Mouse (Mus musculus): Measurements from ENCODE around the gene Olfr485. TPM values are rescaled to one million over a fixed set of nuclear protein-coding genes. Genes with fewer than 3 reads are reported as not detected.

The Olfr485 gene
- polyA plus RNA-seq, 1 experiment from 2014 or later, result not detected

DNA sequence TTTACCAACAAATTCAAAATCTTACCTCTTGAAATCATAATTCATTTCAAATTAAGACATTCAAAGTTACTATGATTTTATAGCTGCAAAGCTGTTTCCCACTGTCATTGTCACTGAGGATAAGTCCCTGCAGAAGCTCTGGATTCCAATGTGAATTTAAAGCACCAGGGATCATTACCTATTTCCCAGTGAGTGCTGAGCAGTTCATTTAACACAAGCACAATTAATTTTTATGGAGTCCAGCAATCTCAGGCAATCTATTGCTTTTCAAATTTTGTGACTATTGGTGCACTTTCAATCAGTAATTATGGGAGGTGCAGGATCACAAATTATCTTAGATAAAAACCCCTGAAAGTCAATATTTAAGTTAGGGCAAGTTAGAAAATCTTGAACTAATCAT lies 32.3 kb downstream of the Olfr485 start, which contains the start of gene Olfr484:
Olfr484 (minus strand) TSS at position 101 of the 400 bp plus-strand sequence.
- ATAC-seq (ENCODE audit: insufficient number of reproducible peaks, insufficient read depth, low FRiP score, low read depth), result no peak
- H3K9ac ChIP-seq (ENCODE audit: low read length), result no peak within 1 kb of the TSS
- no peak within 1 kb of the TSS for H3K27ac ChIP-seq (replicated peaks in 1 of 2; ENCODE audit: control insufficient read depth in 1 of 2, insufficient read depth in 1 of 2, low read depth in 2 of 2, low read length in 2 of 2)

DNA sequence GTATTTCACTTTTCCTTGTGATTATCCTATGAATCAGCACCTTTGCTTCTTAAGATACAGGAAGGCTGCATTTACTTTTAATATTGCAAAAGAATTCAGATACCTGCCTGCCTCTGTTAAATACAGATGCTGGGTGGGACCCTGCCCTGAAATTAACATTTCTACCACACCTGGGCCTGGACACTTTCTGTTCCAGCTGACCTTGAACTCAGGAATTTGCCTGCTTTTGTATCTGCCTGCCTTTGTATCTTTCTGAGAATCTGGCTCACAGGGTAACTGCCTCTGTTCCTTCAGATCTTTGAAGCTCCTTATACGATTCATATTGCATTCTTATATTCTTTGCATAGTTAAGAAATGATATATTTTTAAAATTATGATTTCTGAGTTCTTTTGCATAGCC lies 38.3 kb downstream of the Olfr485 start:
- Histone ChIP-seq H3K4me2 (ENCODE audit: low read length) (no peak overlapping the region), H3K4me1 (ENCODE audit: control insufficient read depth in 2 of 2, insufficient read depth in 2 of 2, low read length in 2 of 2) (no peaks in the 10 kb centered on the region), H3K27ac (replicated peaks in 1 of 2; ENCODE audit: control insufficient read depth in 1 of 2, insufficient read depth in 1 of 2, low read depth in 2 of 2, low read length in 2 of 2) (no peak overlapping the region), H3K9ac (ENCODE audit: low read length) (no peak overlapping the region), H3K27me3 (ENCODE audit: control insufficient read depth, insufficient read depth, low read length) (no peaks in the 10 kb centered on the region), H3K36me3 (ENCODE audit: control insufficient read depth, insufficient read depth, low read length) (no peaks in the 10 kb centered on the region), H3K4me3 (ENCODE audit: control insufficient read depth in 1 of 2, insufficient read depth in 1 of 2, low read depth in 1 of 2, low read length in 2 of 2) (no peak overlapping the region), H3K9me3 (ENCODE audit: control insufficient read depth, low read length) (no peaks in the 10 kb centered on the region)
- WGBS, result 43% methylated on average over 1 of the region's 1 CpGs
- no peak for ATAC-seq (ENCODE audit: insufficient number of reproducible peaks, insufficient read depth, low FRiP score, low read depth)

More for the DNA sequence above, 32.3 kb downstream of the Olfr485 start, which contains the start of gene Olfr484:
- Histone ChIP-seq H3K27me3 (ENCODE audit: control insufficient read depth, insufficient read depth, low read length) (no peaks in the 10 kb centered on the region), H3K4me3 (ENCODE audit: control insufficient read depth in 1 of 2, insufficient read depth in 1 of 2, low read depth in 1 of 2, low read length in 2 of 2) (no peak within 1 kb of the TSS), H3K9me3 (ENCODE audit: control insufficient read depth, low read length) (no peaks in the 10 kb centered on the region), H3K36me3 (ENCODE audit: control insufficient read depth, insufficient read depth, low read length) (no peaks in the 10 kb centered on the region), H3K4me1 (ENCODE audit: control insufficient read depth in 2 of 2, insufficient read depth in 2 of 2, low read length in 2 of 2) (no peaks in the 10 kb centered on the region), H3K4me2 (ENCODE audit: low read length) (no peak within 1 kb of the TSS)

DNA sequence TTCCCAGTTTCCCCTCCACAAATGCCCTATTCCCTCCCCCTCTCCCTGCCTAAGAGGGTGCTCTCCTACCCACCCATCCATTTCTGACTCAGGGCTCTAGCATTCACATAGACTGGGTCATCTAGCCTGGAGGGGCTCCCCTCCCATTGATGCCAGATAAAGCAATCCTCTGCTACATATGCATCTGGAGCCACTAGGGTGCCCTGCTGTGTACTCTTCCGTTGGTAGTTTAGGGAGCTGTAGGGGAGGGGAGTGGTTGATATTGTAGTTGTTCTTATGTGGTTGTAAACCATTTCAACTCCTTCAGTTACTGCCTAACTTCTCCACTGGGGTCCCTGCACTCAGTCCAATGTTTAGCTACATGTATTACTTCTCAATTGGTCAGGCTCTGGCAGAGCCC lies 39.0 kb downstream of the Olfr485 start:
- H3K4me3 ChIP-seq (ENCODE audit: control insufficient read depth in 1 of 2, insufficient read depth in 1 of 2, low read depth in 1 of 2, low read length in 2 of 2), result no peak overlapping the region
- WGBS, result 20% methylated on average over 1 of the region's 1 CpGs

More for the DNA sequence above, 39.0 kb downstream of the Olfr485 start:
- Histone ChIP-seq H3K9ac (ENCODE audit: low read length) (no peak overlapping the region), H3K36me3 (ENCODE audit: control insufficient read depth, insufficient read depth, low read length) (no peaks in the 10 kb centered on the region), H3K9me3 (ENCODE audit: control insufficient read depth, low read length) (no peaks in the 10 kb centered on the region), H3K4me2 (ENCODE audit: low read length) (no peak overlapping the region), H3K27ac (replicated peaks in 1 of 2; ENCODE audit: control insufficient read depth in 1 of 2, insufficient read depth in 1 of 2, low read depth in 2 of 2, low read length in 2 of 2) (no peak overlapping the region), H3K4me1 (ENCODE audit: control insufficient read depth in 2 of 2, insufficient read depth in 2 of 2, low read length in 2 of 2) (no peaks in the 10 kb centered on the region), H3K27me3 (ENCODE audit: control insufficient read depth, insufficient read depth, low read length) (no peaks in the 10 kb centered on the region)
- no peak for ATAC-seq (ENCODE audit: insufficient number of reproducible peaks, insufficient read depth, low FRiP score, low read depth)

Other genes starting within 250 kb of the Olfr485 start
- gene Olfr473, start 229.4 kb downstream of the Olfr485 start, polyA plus RNA-seq (2014; fragmentation: Nextera tagmentation; extraction: Ambion mirVana), result not detected in 2 replicates
- gene Olfr474, start 205.2 kb downstream of the Olfr485 start, polyA plus RNA-seq (2014; fragmentation: Nextera tagmentation; extraction: Ambion mirVana), result not detected in 2 replicates
- not detected in 2 replicates for gene Olfr476, start 195.1 kb downstream of the Olfr485 start, polyA plus RNA-seq (2014; fragmentation: Nextera tagmentation; extraction: Ambion mirVana)
- not detected in 2 replicates for gene Olfr477, start 173.2 kb downstream of the Olfr485 start, polyA plus RNA-seq (2014; fragmentation: Nextera tagmentation; extraction: Ambion mirVana)
- gene Olfr478, start 125.9 kb downstream of the Olfr485 start, polyA plus RNA-seq (2014; fragmentation: Nextera tagmentation; extraction: Ambion mirVana), result not detected in 2 replicates
- not detected in 2 replicates for gene Olfr479, start 109.2 kb downstream of the Olfr485 start, polyA plus RNA-seq (2014; fragmentation: Nextera tagmentation; extraction: Ambion mirVana)
- not detected in 2 replicates for gene Olfr480, start 92.5 kb downstream of the Olfr485 start, polyA plus RNA-seq (2014; fragmentation: Nextera tagmentation; extraction: Ambion mirVana)
- not detected in 2 replicates for gene Olfr481, start 80.0 kb downstream of the Olfr485 start, polyA plus RNA-seq (2014; fragmentation: Nextera tagmentation; extraction: Ambion mirVana)
- 0.09 TPM in 1 of 2 replicates, not detected in the other for gene Olfr482, start 62.3 kb downstream of the Olfr485 start, polyA plus RNA-seq (2014; fragmentation: Nextera tagmentation; extraction: Ambion mirVana)
- gene Olfr483, start 59.0 kb downstream of the Olfr485 start, polyA plus RNA-seq (2014; fragmentation: Nextera tagmentation; extraction: Ambion mirVana), result not detected in 2 replicates
- gene Olfr484, start 32.4 kb downstream of the Olfr485 start, polyA plus RNA-seq (2014; fragmentation: Nextera tagmentation; extraction: Ambion mirVana), result not detected in 2 replicates
- gene Olfr486, start 12.9 kb upstream of the Olfr485 start, polyA plus RNA-seq (2014; fragmentation: Nextera tagmentation; extraction: Ambion mirVana), result not detected in 2 replicates
- gene Olfr487, start 54.8 kb upstream of the Olfr485 start, polyA plus RNA-seq (2014; fragmentation: Nextera tagmentation; extraction: Ambion mirVana), result not detected in 2 replicates
- gene Olfr488, start 98.5 kb upstream of the Olfr485 start, polyA plus RNA-seq (2014; fragmentation: Nextera tagmentation; extraction: Ambion mirVana), result not detected in 2 replicates
- gene Olfr490, start 129.1 kb upstream of the Olfr485 start, polyA plus RNA-seq (2014; fragmentation: Nextera tagmentation; extraction: Ambion mirVana), result not detected in 2 replicates
- not detected in 2 replicates for gene Olfr491, start 153.6 kb upstream of the Olfr485 start, polyA plus RNA-seq (2014; fragmentation: Nextera tagmentation; extraction: Ambion mirVana)
- gene Olfr492, start 163.8 kb upstream of the Olfr485 start, polyA plus RNA-seq (2014; fragmentation: Nextera tagmentation; extraction: Ambion mirVana), result not detected in 2 replicates
- gene Olfr493, start 187.1 kb upstream of the Olfr485 start, polyA plus RNA-seq (2014; fragmentation: Nextera tagmentation; extraction: Ambion mirVana), result not detected in 2 replicates
- gene Olfr494, start 205.5 kb upstream of the Olfr485 start, polyA plus RNA-seq (2014; fragmentation: Nextera tagmentation; extraction: Ambion mirVana), result not detected in 2 replicates
- gene Olfr495, start 233.3 kb upstream of the Olfr485 start, polyA plus RNA-seq (2014; fragmentation: Nextera tagmentation; extraction: Ambion mirVana), result not detected in 2 replicates

Data from heart, embryonic 14.5 days (tissue).